Mouse (Mus musculus): ENCODE results near the gene Lhx5. TPM values are rescaled to one million over a fixed set of nuclear protein-coding genes. Genes with fewer than 3 reads are reported as not detected.

The Lhx5 gene
- polyA plus RNA-seq, 1 experiment from 2014 or later = not detected

DNA sequence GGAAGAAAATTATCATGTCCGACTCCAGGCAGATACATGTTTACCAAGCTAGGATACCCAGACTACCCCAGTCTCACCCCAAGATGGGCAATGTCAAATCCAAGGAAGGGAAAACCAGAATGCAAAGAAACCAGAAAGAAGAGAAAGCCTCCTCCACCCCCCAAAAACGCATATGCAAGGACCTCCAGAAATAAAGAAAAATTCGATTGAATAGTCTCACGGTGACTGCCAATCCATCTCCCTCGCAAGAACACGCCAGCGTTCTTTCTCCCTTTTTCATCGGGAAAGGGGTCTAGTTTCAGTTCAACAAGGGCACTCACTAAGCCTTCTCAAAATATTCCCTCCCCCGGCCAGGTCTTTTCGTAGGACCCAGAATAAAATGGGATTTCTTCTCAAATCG is 6.8 kb upstream of the Lhx5 start:
- Histone ChIP-seq H3K4me1 (ENCODE audit: insufficient read depth) (no peaks in the 10 kb centered on the region), H3K27me3 (ENCODE audit: insufficient read depth, low read length) (peaks cover 67% of the 10 kb centered on the region), H3K4me2 (ENCODE audit: low read depth, low read length) (no peak overlapping the region), H3K27ac (ENCODE audit: low read depth) (no peak overlapping the region), H3K9ac (replicated peaks) (no peak overlapping the region), H3K4me3 (ENCODE audit: low read depth, low read length) (no peak overlapping the region), H3K36me3 (replicated peaks; ENCODE audit: insufficient read depth, low read length) (no peaks in the 10 kb centered on the region), H3K9me3 (ENCODE audit: low read length) (no peaks in the 10 kb centered on the region)
- DNase-seq = no peak
- ATAC-seq = no peak
- 4% methylated on average over 11 of the region's 11 CpGs for WGBS (ENCODE audit: insufficient replicate concordance)
- no peak for TF ChIP-seq CTCF (IDR thresholded peaks at IDR 0.05; ENCODE audit: low read depth)
- TF ChIP-seq EP300 (IDR thresholded peaks at IDR 0.05; ENCODE audit: low read depth) = no peak

- Histone ChIP-seq H3K9me3 (ENCODE audit: low read length) (no peaks in the 10 kb centered on the region), H3K4me2 (ENCODE audit: low read depth, low read length) (no peak overlapping the region), H3K4me1 (ENCODE audit: insufficient read depth) (no peaks in the 10 kb centered on the region), H3K9ac (replicated peaks) (no peak overlapping the region), H3K4me3 (ENCODE audit: low read depth, low read length) (no peak overlapping the region), H3K36me3 (replicated peaks; ENCODE audit: insufficient read depth, low read length) (no peaks in the 10 kb centered on the region), H3K27ac (ENCODE audit: low read depth) (no peak overlapping the region), H3K27me3 (ENCODE audit: insufficient read depth, low read length) (peaks cover 74% of the 10 kb centered on the region)
- TF ChIP-seq CTCF (IDR thresholded peaks at IDR 0.05; ENCODE audit: low read depth) = no peak
- TF ChIP-seq EP300 (IDR thresholded peaks at IDR 0.05; ENCODE audit: low read depth) = no peak
- DNase-seq (no peak), ATAC-seq (no peak)
- 2% methylated on average over 17 of the region's 20 CpGs for WGBS (ENCODE audit: insufficient replicate concordance)
Measured at GRCm38 (mm10) chr5:120425711-120426110, 5.8 kb upstream of the Lhx5 start.

- WGBS (ENCODE audit: insufficient replicate concordance) = 2% methylated on average over 10 of the region's 10 CpGs
- DNase-seq = no peak
Measured at GRCm38 (mm10) chr5:120426572-120426971, 4.9 kb upstream of the Lhx5 start.

GRCm38 (mm10) chr5:120427451-120427938 is 4.0 kb upstream of the Lhx5 start:
- H3K9ac ChIP-seq (replicated peaks) = no peak overlapping the region
- no peaks in the 10 kb centered on the region for H3K9me3 ChIP-seq (ENCODE audit: low read length)
- DNase-seq = no peak
- no peak overlapping the region for H3K4me3 ChIP-seq (ENCODE audit: low read depth, low read length)
- H3K36me3 ChIP-seq (replicated peaks; ENCODE audit: insufficient read depth, low read length) = no peaks in the 10 kb centered on the region
- TF ChIP-seq EP300 (IDR thresholded peaks at IDR 0.05; ENCODE audit: low read depth) (no peak), CTCF (IDR thresholded peaks at IDR 0.05; ENCODE audit: low read depth) (no peak)
- no peak overlapping the region for H3K4me2 ChIP-seq (ENCODE audit: low read depth, low read length)
- H3K27ac ChIP-seq (ENCODE audit: low read depth) = no peak overlapping the region
- no peak for ATAC-seq
- 2% methylated on average over 33 of the region's 33 CpGs for WGBS (ENCODE audit: insufficient replicate concordance)
- peaks cover 92% of the 10 kb centered on the region for H3K27me3 ChIP-seq (ENCODE audit: insufficient read depth, low read length)
- no peaks in the 10 kb centered on the region for H3K4me1 ChIP-seq (ENCODE audit: insufficient read depth)

More at GRCm38 (mm10) chr5:120426572-120426971, 4.9 kb upstream of the Lhx5 start:
- no peaks in the 10 kb centered on the region for H3K36me3 ChIP-seq (replicated peaks; ENCODE audit: insufficient read depth, low read length)
- H3K27me3 ChIP-seq (ENCODE audit: insufficient read depth, low read length) = peaks cover 83% of the 10 kb centered on the region
- no peak overlapping the region for H3K27ac ChIP-seq (ENCODE audit: low read depth)
- H3K4me3 ChIP-seq (ENCODE audit: low read depth, low read length) = no peak overlapping the region
- TF ChIP-seq EP300 (IDR thresholded peaks at IDR 0.05; ENCODE audit: low read depth) (no peak), CTCF (IDR thresholded peaks at IDR 0.05; ENCODE audit: low read depth) (no peak)
- H3K4me1 ChIP-seq (ENCODE audit: insufficient read depth) = no peaks in the 10 kb centered on the region
- no peak overlapping the region for H3K9ac ChIP-seq (replicated peaks)
- ATAC-seq = no peak
- H3K9me3 ChIP-seq (ENCODE audit: low read length) = no peaks in the 10 kb centered on the region
- no peak overlapping the region for H3K4me2 ChIP-seq (ENCODE audit: low read depth, low read length)

GRCm38 (mm10) chr5:120428189-120428838 is 3.2 kb upstream of the Lhx5 start:
- TF ChIP-seq CTCF (IDR thresholded peaks at IDR 0.05; ENCODE audit: low read depth) (no peak), EP300 (IDR thresholded peaks at IDR 0.05; ENCODE audit: low read depth) (no peak)
- H3K4me2 ChIP-seq (ENCODE audit: low read depth, low read length) = no peak overlapping the region
- no peaks in the 10 kb centered on the region for H3K4me1 ChIP-seq (ENCODE audit: insufficient read depth)
- DNase-seq (no peak), ATAC-seq (no peak)
- 3% methylated on average over 21 of the region's 21 CpGs for WGBS (ENCODE audit: insufficient replicate concordance)
- H3K27me3 ChIP-seq (ENCODE audit: insufficient read depth, low read length) = peaks cover 94% of the 10 kb centered on the region
- H3K4me3 ChIP-seq (ENCODE audit: low read depth, low read length) = no peak overlapping the region
- H3K9ac ChIP-seq (replicated peaks) = no peak overlapping the region
- H3K9me3 ChIP-seq (ENCODE audit: low read length) = no peaks in the 10 kb centered on the region
- no peak overlapping the region for H3K27ac ChIP-seq (ENCODE audit: low read depth)
- no peaks in the 10 kb centered on the region for H3K36me3 ChIP-seq (replicated peaks; ENCODE audit: insufficient read depth, low read length)

- Histone ChIP-seq H3K9me3 (ENCODE audit: low read length) (no peaks in the 10 kb centered on the region), H3K9ac (replicated peaks) (no peak overlapping the region), H3K27ac (ENCODE audit: low read depth) (no peak overlapping the region), H3K4me3 (ENCODE audit: low read depth, low read length) (no peak overlapping the region), H3K4me1 (ENCODE audit: insufficient read depth) (no peaks in the 10 kb centered on the region), H3K27me3 (ENCODE audit: insufficient read depth, low read length) (peaks cover 94% of the 10 kb centered on the region), H3K4me2 (ENCODE audit: low read depth, low read length) (no peak overlapping the region), H3K36me3 (replicated peaks; ENCODE audit: insufficient read depth, low read length) (no peaks in the 10 kb centered on the region)
- no peak for TF ChIP-seq CTCF (IDR thresholded peaks at IDR 0.05; ENCODE audit: low read depth)
- TF ChIP-seq EP300 (IDR thresholded peaks at IDR 0.05; ENCODE audit: low read depth) = no peak
- ATAC-seq (no peak), DNase-seq (no peak)
- 4% methylated on average over 5 of the region's 6 CpGs for WGBS (ENCODE audit: insufficient replicate concordance)
Measured at GRCm38 (mm10) chr5:120428990-120429389, 2.5 kb upstream of the Lhx5 start.

Measured in liver, postnatal 0 days (tissue).